Mouse (Mus musculus) mouse trophoblast stem cell (cell line): Measurements from ENCODE around the gene Trim44.

ENCODE experiments used
- in situ Hi-C, 2 experiments: fragments of 300-500 bp; cut with MseI, MboI; formaldehyde crosslinking; loops; 2 replicates in 1 of 2; 3 replicates in 1 of 2; pipeline ENCODE4 v1.15.1; 2025

Trim44 gene

GRCm38 (mm10) chr2:102291533-102291932 lies 116.1 kb downstream of the Trim44 start:
- in situ Hi-C loops, result loop anchor here in 1 of 2 experiments (25.0 kb wide), 1 partner anchor 204 kb away; no protein-coding TSS in a partner anchor

DNA sequence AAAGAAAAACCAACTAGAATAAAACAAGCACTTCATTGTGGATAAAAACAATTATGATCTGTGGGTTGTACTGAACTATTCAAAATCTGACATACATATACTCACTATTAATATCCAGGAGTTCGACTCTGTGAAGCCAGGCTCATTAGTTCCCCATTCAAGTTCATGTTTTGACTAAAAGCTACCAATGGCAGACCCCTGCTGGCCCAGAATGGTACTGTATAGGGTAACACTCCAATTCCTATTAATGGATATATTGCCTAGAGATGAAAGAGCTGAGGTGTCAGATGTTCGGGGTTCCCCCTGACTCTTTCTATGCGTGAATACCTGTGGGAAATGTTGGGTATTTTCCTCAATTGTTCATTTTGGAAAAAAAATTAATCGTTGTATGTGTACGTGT lies 117.6 kb downstream of the Trim44 start:
- in situ Hi-C loops, result loop anchor here in 1 of 2 experiments (25.0 kb wide), 1 partner anchor 203 kb away; no protein-coding TSS in a partner anchor

- in situ Hi-C loops, result loop anchor here (10.0 to 25.0 kb wide), 2 partner anchors 194 to 201 kb away; no protein-coding TSS in a partner anchor
Measured at GRCm38 (mm10) chr2:102288676-102289075, 119.0 kb downstream of the Trim44 start.

DNA sequence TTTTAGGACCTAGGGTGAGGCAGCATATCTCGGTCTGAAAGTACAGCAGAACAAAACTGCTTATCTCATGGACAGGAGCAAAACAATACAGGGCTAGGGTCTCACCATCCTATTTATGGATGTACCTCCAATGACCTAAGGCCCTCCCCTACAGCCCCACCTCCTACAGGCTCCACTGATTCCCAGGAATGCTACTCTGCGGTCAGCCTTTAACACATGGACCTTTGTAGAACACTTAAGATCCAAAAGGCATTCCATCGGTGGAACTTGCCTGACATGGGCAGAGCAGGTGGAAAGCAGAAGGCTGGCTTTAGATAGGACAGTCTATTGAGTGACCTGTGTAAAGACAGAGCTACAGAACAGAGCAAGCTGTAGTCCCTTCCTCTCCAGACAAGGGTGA lies 120.3 kb downstream of the Trim44 start:
- in situ Hi-C loops, result loop anchor here (10.0 to 25.0 kb wide), 2 partner anchors 193 to 200 kb away; no protein-coding TSS in a partner anchor

GRCm38 (mm10) chr2:102282081-102282480 lies 125.5 kb downstream of the Trim44 start:
- in situ Hi-C loops, result loop anchor here (10.0 to 25.0 kb wide), 2 partner anchors 187 to 195 kb away; no protein-coding TSS in a partner anchor

DNA sequence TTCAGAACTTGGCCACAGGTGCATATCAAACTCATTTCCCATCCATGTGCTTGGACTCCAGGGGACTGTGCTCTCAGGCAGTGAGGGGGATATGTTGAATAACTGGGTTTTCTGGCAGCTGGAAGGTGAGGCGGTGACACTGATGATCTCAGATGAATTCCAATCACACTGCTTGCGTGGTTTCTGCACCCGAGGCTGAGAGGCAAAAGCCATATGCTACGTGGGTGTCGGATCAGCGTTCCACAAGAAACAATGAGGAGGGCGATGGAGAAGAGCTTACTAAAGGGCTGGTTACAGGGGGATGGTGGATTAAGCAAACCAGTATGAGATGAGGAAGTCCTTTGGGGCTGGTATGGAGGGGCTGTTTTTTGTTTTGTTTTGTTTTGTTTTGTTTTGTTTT lies 127.8 kb downstream of the Trim44 start:
- in situ Hi-C loops, result loop anchor here (10.0 to 25.0 kb wide), 2 partner anchors 185 to 192 kb away; no protein-coding TSS in a partner anchor

GRCm38 (mm10) chr2:102277946-102278345 lies 129.7 kb downstream of the Trim44 start:
- in situ Hi-C loops, result loop anchor here in 1 of 2 experiments (25.0 kb wide), 1 partner anchor 191 kb away; no protein-coding TSS in a partner anchor

DNA sequence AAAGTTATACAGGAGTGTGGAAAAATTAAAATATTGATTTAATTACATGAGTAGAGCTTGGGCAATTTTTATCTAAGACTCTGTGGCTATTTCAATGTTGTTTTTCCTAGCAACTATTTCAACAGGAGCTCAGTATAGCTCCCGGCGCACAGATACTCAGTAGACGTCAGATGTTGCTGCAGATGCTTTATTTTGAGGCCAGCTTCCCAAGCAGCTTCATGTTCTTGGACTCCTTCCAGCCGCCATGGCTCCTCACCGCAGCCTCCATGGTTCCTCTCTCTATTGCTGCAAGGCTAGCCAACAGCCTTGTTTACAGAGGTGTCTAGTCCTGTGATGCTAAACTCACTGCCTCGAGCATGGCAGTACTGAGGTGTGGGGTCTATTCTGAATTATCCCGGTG lies 134.3 kb downstream of the Trim44 start:
- in situ Hi-C loops, result no loop called here

- in situ Hi-C loops, result no loop called here
Measured at GRCm38 (mm10) chr2:102267582-102268339, 139.9 kb downstream of the Trim44 start.

DNA sequence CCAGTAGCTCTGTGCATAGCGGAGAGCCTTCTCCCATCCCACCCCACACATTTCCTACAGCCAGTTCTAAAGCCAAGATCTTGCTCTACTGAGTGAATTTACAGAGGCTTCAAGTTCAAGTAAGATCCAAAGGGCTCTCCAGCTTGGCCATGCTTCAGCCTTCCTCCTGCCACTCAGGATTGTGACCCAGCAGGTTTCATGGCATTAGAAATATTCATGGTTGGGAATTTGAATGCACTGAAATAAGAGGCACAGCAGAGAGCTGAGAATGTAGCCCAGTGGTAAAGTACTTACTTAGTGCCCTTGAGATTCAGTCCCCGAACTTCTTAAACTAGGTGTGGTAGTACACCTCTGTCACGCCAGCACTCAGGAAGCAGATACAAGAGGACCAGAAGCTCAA lies 140.7 kb downstream of the Trim44 start:
- in situ Hi-C loops, result no loop called here

DNA sequence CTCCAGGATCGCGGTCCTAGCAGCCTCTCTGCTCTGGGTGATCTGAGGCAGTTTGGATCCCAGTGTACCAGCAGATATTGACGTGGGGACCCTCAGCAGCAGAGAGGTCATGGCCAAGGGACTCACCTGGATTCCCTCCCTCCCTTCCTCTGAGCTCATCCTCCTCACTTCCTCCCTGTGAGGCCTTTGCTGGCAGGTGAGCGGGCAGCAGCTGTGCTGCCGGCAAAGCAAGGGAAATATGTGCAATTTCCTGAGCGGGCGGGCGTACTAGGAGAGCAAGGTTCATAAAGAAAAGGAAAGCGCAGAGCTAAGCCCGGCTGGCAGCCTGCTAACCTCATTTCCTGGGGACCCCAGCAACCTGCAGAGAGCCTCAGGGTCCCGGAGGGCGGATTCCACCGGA lies 148.5 kb downstream of the Trim44 start:
- in situ Hi-C loops, result no loop called here

GRCm38 (mm10) chr2:102258682-102259081 lies 148.9 kb downstream of the Trim44 start:
- in situ Hi-C loops, result no loop called here

- in situ Hi-C loops, result no loop called here
Measured at GRCm38 (mm10) chr2:102257964-102258605, 149.5 kb downstream of the Trim44 start.

GRCm38 (mm10) chr2:102256591-102257335 lies 150.9 kb downstream of the Trim44 start:
- in situ Hi-C loops, result no loop called here

- in situ Hi-C loops, result no loop called here
Measured at GRCm38 (mm10) chr2:102256100-102256499, 151.5 kb downstream of the Trim44 start.

DNA sequence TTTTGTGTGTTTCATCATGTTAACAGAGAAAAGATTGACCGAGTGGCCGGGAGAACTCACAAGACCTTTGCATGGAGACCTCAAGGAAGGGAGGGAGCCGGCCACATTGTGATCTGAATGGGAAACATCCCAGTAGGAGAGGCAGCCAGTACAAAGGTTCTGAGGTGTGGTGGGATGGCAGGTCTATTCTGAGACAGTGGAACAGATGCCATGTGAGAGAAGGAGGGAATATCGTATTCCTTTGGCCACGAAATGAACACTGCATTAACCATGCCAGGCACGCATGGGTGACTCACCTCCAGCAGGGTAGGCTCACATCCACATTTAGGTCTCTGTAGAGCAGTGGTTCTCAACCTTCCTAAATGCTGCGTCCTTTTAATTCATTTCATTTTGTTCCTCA lies 154.4 kb downstream of the Trim44 start:
- in situ Hi-C loops, result no loop called here

DNA sequence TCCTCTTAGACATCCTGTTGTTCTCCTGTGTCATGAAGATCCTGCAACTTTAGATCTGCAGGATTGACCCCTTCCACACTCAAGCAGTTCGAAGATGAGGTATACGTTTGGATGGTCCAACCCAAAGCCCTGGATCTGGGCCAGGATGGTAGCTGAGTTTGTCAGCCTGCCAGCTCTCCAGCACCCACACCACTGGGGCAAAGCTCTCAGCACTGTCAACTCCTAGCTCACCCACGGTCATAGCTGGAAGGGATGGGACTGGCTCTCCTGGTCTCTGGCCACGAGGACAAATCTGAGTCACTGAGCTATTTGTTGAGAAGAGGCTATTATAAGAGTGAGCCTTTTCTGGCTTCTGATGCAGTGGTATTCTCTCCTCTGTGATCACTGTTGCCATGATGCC lies 155.0 kb downstream of the Trim44 start:
- in situ Hi-C loops, result no loop called here
